7 mouse cellular contexts compared by ENCODE assay signal in the genomic region with DNA sequence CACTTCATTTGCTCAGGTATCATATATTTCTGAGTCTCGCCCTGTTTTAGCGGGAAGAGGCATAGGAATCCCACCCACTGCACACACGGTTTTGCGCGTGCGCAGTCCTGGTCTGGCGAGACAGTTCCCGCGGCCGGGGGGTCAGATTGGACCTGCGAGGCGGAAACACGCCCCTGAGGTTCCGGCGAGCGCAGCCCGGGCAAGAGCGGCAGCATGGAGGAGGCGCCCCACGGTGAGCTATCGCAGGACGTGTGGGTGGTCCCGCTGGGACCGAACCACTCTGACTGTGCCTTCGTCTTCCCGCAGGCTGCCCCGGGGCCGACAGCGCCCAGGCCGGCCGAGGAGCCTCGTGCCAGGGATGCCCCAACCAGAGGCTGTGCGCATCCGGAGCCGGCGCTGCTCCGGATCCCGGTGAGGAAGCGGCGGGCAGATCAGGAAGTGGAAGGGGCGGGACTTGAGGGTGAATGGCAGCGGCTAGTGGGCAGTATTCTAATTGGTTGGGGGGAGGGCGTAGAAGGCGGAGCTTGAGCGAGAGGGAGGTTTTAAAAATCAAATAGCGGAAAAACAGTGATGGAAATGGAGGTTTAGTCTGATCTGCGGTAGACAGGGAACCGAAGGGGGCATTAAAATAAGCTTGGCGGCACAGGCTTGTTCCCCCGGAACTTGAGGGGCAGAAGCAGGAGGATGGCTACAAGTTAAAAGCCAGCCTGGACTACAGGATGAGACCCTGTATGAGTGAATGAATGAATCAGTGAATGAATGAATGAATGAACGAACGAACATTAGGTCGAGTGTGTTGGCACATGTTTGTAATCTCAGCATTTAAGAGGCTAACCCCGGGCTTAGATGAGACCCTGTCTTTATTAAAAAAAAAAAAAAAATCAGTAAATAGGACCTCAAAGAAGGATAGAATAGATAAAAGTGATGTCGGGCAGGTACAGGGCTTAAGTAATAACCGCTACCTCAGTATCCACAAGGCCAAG. TPM values are rescaled to one million over a fixed set of nuclear protein-coding genes. Genes with fewer than 3 reads are reported as not detected.
DNase-seq lines count a peak whose midpoint lies in the region; ATAC-seq lines count a peak whose summit lies in the region.

A gene (plus strand): TSS at position 185 of the 983 bp plus-strand sequence.

- no peaks in the 10 kb centered on the region for H3K27me3 ChIP-seq in embryonic facial prominence, embryonic 11.5 days (ENCODE audit: control insufficient read depth, insufficient read depth, low read length)
- H3K27me3 ChIP-seq in limb, embryonic 11.5 days (ENCODE audit: control insufficient read depth, insufficient read depth, low read length): no peaks in the 10 kb centered on the region
- H3K27me3 ChIP-seq in midbrain, embryonic 14.5 days (ENCODE audit: control insufficient read depth, insufficient read depth, low read length): no peaks in the 10 kb centered on the region

- 3% methylated on average over 56 of the region's 56 CpGs for WGBS in embryonic facial prominence, embryonic 11.5 days
- WGBS in limb, embryonic 11.5 days: 3% methylated on average over 56 of the region's 56 CpGs
- 3% methylated on average over 56 of the region's 56 CpGs for WGBS in midbrain, embryonic 14.5 days

- peak within 1 kb of the TSS; percentile 73 for H3K9ac ChIP-seq in embryonic facial prominence, embryonic 11.5 days (replicated peaks; ENCODE audit: low read length)
- H3K9ac ChIP-seq in limb, embryonic 11.5 days (ENCODE audit: low read length): peak within 1 kb of the TSS; percentile 82
- peak within 1 kb of the TSS; percentile 65 for H3K9ac ChIP-seq in midbrain, embryonic 14.5 days (replicated peaks; ENCODE audit: low read length)

- peak within 1 kb of the TSS; percentile 78 for H3K27ac ChIP-seq in embryonic facial prominence, embryonic 11.5 days (replicated peaks; ENCODE audit: low read depth, low read length)
- H3K27ac ChIP-seq in limb, embryonic 11.5 days (replicated peaks; ENCODE audit: low read depth, low read length): peak within 1 kb of the TSS; percentile 80
- peak within 1 kb of the TSS; percentile 94 for H3K27ac ChIP-seq in midbrain, embryonic 14.5 days (replicated peaks; ENCODE audit: low read depth, low read length)

- no peaks in the 10 kb centered on the region for H3K4me1 ChIP-seq in embryonic facial prominence, embryonic 11.5 days (ENCODE audit: control insufficient read depth, insufficient read depth, low read length)
- H3K4me1 ChIP-seq in limb, embryonic 11.5 days (ENCODE audit: control insufficient read depth, insufficient read depth, low read length): no peaks in the 10 kb centered on the region; the same call in 1 of the 2 replicates
- peaks cover 10% of the 10 kb centered on the region for H3K4me1 ChIP-seq in midbrain, embryonic 14.5 days (ENCODE audit: control insufficient read depth, insufficient read depth, low read length)

- no peaks in the 10 kb centered on the region for H3K9me3 ChIP-seq in embryonic facial prominence, embryonic 11.5 days (replicated peaks; ENCODE audit: control insufficient read depth, low read length)
- H3K9me3 ChIP-seq in limb, embryonic 11.5 days (ENCODE audit: control insufficient read depth, low read length): no peaks in the 10 kb centered on the region
- no peaks in the 10 kb centered on the region for H3K9me3 ChIP-seq in midbrain, embryonic 14.5 days (ENCODE audit: control insufficient read depth, low read length)

- peaks cover 2% of the 10 kb centered on the region for H3K36me3 ChIP-seq in embryonic facial prominence, embryonic 11.5 days (replicated peaks; ENCODE audit: control insufficient read depth, insufficient read depth, low read depth, low read length)
- peaks cover 10% of the 10 kb centered on the region; the same call in 1 of the 2 replicates for H3K36me3 ChIP-seq in limb, embryonic 11.5 days (ENCODE audit: control insufficient read depth, insufficient read depth, low read length)
- H3K36me3 ChIP-seq in midbrain, embryonic 14.5 days (ENCODE audit: control insufficient read depth, insufficient read depth, low read length): peaks cover 31% of the 10 kb centered on the region

- ATAC-seq in embryonic facial prominence, embryonic 11.5 days (replicated peaks; ENCODE audit: insufficient number of reproducible peaks, low FRiP score, low TSS enrichment, low read depth): peak; percentile 95
- ATAC-seq in limb, embryonic 11.5 days (ENCODE audit: insufficient number of reproducible peaks, low FRiP score, low TSS enrichment, low read depth): peak; percentile 95
- ATAC-seq in midbrain, embryonic 14.5 days (ENCODE audit: low FRiP score, low TSS enrichment): peak; percentile 97

- peak; percentile 95 for DNase-seq in adrenal gland, postnatal 14 days
- peak; percentile 96 for DNase-seq in embryonic facial prominence, embryonic 11.5 days (ENCODE audit: low spot score)
- DNase-seq in heart, adult 11 months: peak; percentile 99
- DNase-seq in kidney, adult 18-20 months: peak; percentile 97
- DNase-seq in limb, embryonic 11.5 days (ENCODE audit: low spot score): peak; percentile 98
- peak; percentile 99 for DNase-seq in midbrain, embryonic 14.5 days
- peak; percentile 87 to 90 for DNase-seq in spleen, adult 18-20 months

- H3K4me2 ChIP-seq in embryonic facial prominence, embryonic 11.5 days (ENCODE audit: low read depth, low read length): peak within 1 kb of the TSS; percentile 52
- peak within 1 kb of the TSS; percentile 63 for H3K4me2 ChIP-seq in limb, embryonic 11.5 days (ENCODE audit: low read depth, severe bottlenecking)
- peak within 1 kb of the TSS; percentile 62 for H3K4me2 ChIP-seq in midbrain, embryonic 14.5 days (ENCODE audit: low read length)

- peak within 1 kb of the TSS; percentile 60 for H3K4me3 ChIP-seq in embryonic facial prominence, embryonic 11.5 days (ENCODE audit: low read depth, low read length)
- peak within 1 kb of the TSS; percentile 71 for H3K4me3 ChIP-seq in limb, embryonic 11.5 days (ENCODE audit: low read depth, low read length)
- peak within 1 kb of the TSS; percentile 64 for H3K4me3 ChIP-seq in midbrain, embryonic 14.5 days (replicated peaks; ENCODE audit: low read depth, low read length)

RNA-seq across cellular contexts. Expression of the gene that starts here (rescaled TPM):
- total RNA-seq in adrenal gland, postnatal 14 days (2021): 23.1 and 25.6 TPM in 2 replicates
- polyA plus RNA-seq in embryonic facial prominence, embryonic 11.5 days (2014; fragmentation: Nextera tagmentation; extraction: Ambion mirVana): 75.0 and 75.6 TPM in 2 replicates
- polyA plus RNA-seq in limb, embryonic 11.5 days (2014; fragmentation: Nextera tagmentation; extraction: Ambion mirVana): 87.6 and 89.4 TPM in 2 replicates
- 47.3 and 49.0 TPM in 2 replicates for polyA plus RNA-seq in midbrain, embryonic 14.5 days (2014; fragmentation: Nextera tagmentation; extraction: Ambion mirVana)

Comparison
In these comparisons a context has a peak if more than half of its experiments do, and no peak if none do; other contexts are left out.
1. Peak in every context shown above with its lines: DNase-seq, ATAC-seq, H3K4me3 ChIP-seq and H3K27ac ChIP-seq.